ENCODE assay signal across 9 mouse cellular contexts in genomic region chr15:81392997-81393396, GRCm38 (mm10). TPM values are rescaled to one million over a fixed set of nuclear protein-coding genes. Genes with fewer than 3 reads are reported as not detected.
DNase-seq lines count a peak whose midpoint lies in the region; ATAC-seq and TF ChIP-seq lines count a peak whose summit lies in the region.
"Had no signal": no experiment of that assay in that cellular context is flagged by ENCODE, and none has a peak within 500 bp of the region (broad histone marks: within the 10 kb centered on the region; RNA-seq: fewer than 3 reads in every experiment).

No protein-coding gene starts in this region.

- H3K4me1 ChIP-seq in cerebellum, adult 2 months (ENCODE audit: control insufficient read depth, insufficient read depth, low read length): peaks cover 2% of the 10 kb centered on the region
- peaks cover 54% of the 10 kb centered on the region for H3K4me1 ChIP-seq in G1E (ENCODE audit: insufficient read depth, low read depth, low read length)
- peaks cover 19% of the 10 kb centered on the region for H3K4me1 ChIP-seq in liver, postnatal 0 days (ENCODE audit: insufficient read depth)

- H3K4me2 ChIP-seq in liver, postnatal 0 days (ENCODE audit: low read depth, low read length): no peak overlapping the region
- H3K4me2 ChIP-seq: embryonic facial prominence, embryonic 15.5 days had no signal

- no peak for ATAC-seq in cerebellum, adult (ENCODE audit: insufficient number of reproducible peaks, low FRiP score, low TSS enrichment)
- ATAC-seq in G1E (ENCODE audit: extremely low read depth, insufficient number of reproducible peaks, low FRiP score, poor library complexity, severe bottlenecking): no peak
- no peak for ATAC-seq in liver, postnatal 0 days

- no peak for TF ChIP-seq CTCF in cerebellum, adult 2 months (IDR thresholded peaks at IDR 0.05; ENCODE audit: borderline replicate concordance, insufficient read depth, low read depth, low read length)
- no peak for TF ChIP-seq CTCF in G1E (IDR thresholded peaks at IDR 0.05; ENCODE audit: low read depth, low read length)
- no peak for TF ChIP-seq CTCF in liver, postnatal 0 days (IDR thresholded peaks at IDR 0.05; ENCODE audit: low read depth)

- H3K27ac ChIP-seq in cerebellum, adult 2 months (ENCODE audit: insufficient read depth, low read length): no peak overlapping the region
- no peak overlapping the region for H3K27ac ChIP-seq in liver, postnatal 0 days (ENCODE audit: low read depth)
- H3K27ac ChIP-seq: embryonic facial prominence, embryonic 15.5 days had no signal

- peaks cover 60% of the 10 kb centered on the region for H3K36me3 ChIP-seq in G1E (replicated peaks)
- peaks cover 27% of the 10 kb centered on the region for H3K36me3 ChIP-seq in liver, postnatal 0 days (replicated peaks; ENCODE audit: insufficient read depth, low read length)

- H3K27me3 ChIP-seq in cerebellum, adult 2 months (ENCODE audit: control insufficient read depth, insufficient read depth, low read length): no peaks in the 10 kb centered on the region
- H3K27me3 ChIP-seq in G1E (ENCODE audit: insufficient read depth, low read length): no peaks in the 10 kb centered on the region
- H3K27me3 ChIP-seq in liver, postnatal 0 days (ENCODE audit: insufficient read depth, low read length): no peaks in the 10 kb centered on the region
- H3K27me3 ChIP-seq: embryonic facial prominence, embryonic 15.5 days had no signal

- no peak for TF ChIP-seq POLR2A in cerebellum, adult 2 months (IDR thresholded peaks at IDR 0.05; ENCODE audit: borderline replicate concordance, insufficient read depth, low read length)

- TF ChIP-seq EP300 in liver, postnatal 0 days (IDR thresholded peaks at IDR 0.05; ENCODE audit: low read depth): no peak

- no peak overlapping the region for H3K9ac ChIP-seq in liver, postnatal 0 days (replicated peaks)
- H3K9ac ChIP-seq: embryonic facial prominence, embryonic 15.5 days had no signal

- H3K9me3 ChIP-seq in G1E (replicated peaks): no peaks in the 10 kb centered on the region
- H3K9me3 ChIP-seq in liver, postnatal 0 days (ENCODE audit: low read length): no peaks in the 10 kb centered on the region
- H3K9me3 ChIP-seq: embryonic facial prominence, embryonic 15.5 days had no signal

- peak; percentile 39 to 64 for DNase-seq in cerebellum, adult 2 months
- peak; percentile 2 for DNase-seq in G1E (ENCODE audit: low spot score)
- peak; percentile 23 to 25 for DNase-seq in layer of hippocampus, adult 8-10 months (ENCODE audit: low spot score in 2 of 2)
- DNase-seq in right cerebral cortex, adult 2 months (ENCODE audit: low spot score in 2 of 2): peak; percentile 39 to 57
- DNase-seq in MN1 (ENCODE audit: low spot score): no peak
- no peak for DNase-seq in liver, postnatal 0 days
- no peak for DNase-seq in ovary, postnatal 10 days (ENCODE audit: low spot score)

- H3K4me3 ChIP-seq in cerebellum, adult 2 months (replicated peaks; ENCODE audit: insufficient read depth, low read depth, low read length): no peak overlapping the region
- H3K4me3 ChIP-seq in G1E (ENCODE audit: low read depth, low read length): no peak overlapping the region; the same call in 1 of the 2 replicates
- H3K4me3 ChIP-seq in liver, postnatal 0 days (ENCODE audit: low read depth, low read length): no peak overlapping the region
- H3K4me3 ChIP-seq: embryonic facial prominence, embryonic 15.5 days had no signal

RNA-seq across cellular contexts. Expression of gene St13, which starts 6.9 kb away (rescaled TPM):
- 75.6 and 85.3 TPM in 2 replicates for polyA plus RNA-seq in cerebellum, adult 2 months (2012; rRNA removed)
- 222 and 278 TPM in 2 replicates for total RNA-seq in G1E (2014; fragmentation: Nextera tagmentation)
- 264 and 337 TPM in 2 replicates for total RNA-seq in G1E (2017)
- polyA plus RNA-seq in G1E (2012): 311 and 532 TPM in 2 replicates
- total RNA-seq in layer of hippocampus, adult 8-10 months (2022): 100 to 1,000 TPM; 158 to 183 (median 171) TPM
- polyA plus RNA-seq in liver, postnatal 0 days (2015; fragmentation: Nextera tagmentation; extraction: Ambion mirVana): 59.8 and 62.6 TPM in 2 replicates

RNA-seq across cellular contexts. Expression of gene Xpnpep3, which starts 6.9 kb away (rescaled TPM):
- 7.3 and 9.0 TPM in 2 replicates for polyA plus RNA-seq in cerebellum, adult 2 months (2012; rRNA removed)
- total RNA-seq in G1E (2014; fragmentation: Nextera tagmentation): 18.3 and 28.3 TPM in 2 replicates
- total RNA-seq in G1E (2017): 18.8 and 22.9 TPM in 2 replicates
- 0.61 and 0.90 TPM in 2 replicates for polyA plus RNA-seq in G1E (2012)
- 10 to 100 TPM; 15.5 to 19.3 (median 18.1) TPM for total RNA-seq in layer of hippocampus, adult 8-10 months (2022)
- polyA plus RNA-seq in liver, postnatal 0 days (2015; fragmentation: Nextera tagmentation; extraction: Ambion mirVana): 3.9 and 4.3 TPM in 2 replicates

RNA-seq across cellular contexts. Expression of gene Dnajb7, which starts 15.1 kb away (rescaled TPM):
- 0.07 TPM in 1 of 2 replicates, not detected in the other for polyA plus RNA-seq in cerebellum, adult 2 months (2012; rRNA removed)
- total RNA-seq in G1E (2014; fragmentation: Nextera tagmentation) (not detected in 2 replicates), G1E (2017) (0.49 TPM in 1 of 2 replicates, not detected in the other)
- polyA plus RNA-seq in G1E (2012): not detected in 2 replicates
- not detected for total RNA-seq in layer of hippocampus, adult 8-10 months (2022)
- polyA plus RNA-seq in liver, postnatal 0 days (2015; fragmentation: Nextera tagmentation; extraction: Ambion mirVana): 0.18 and 0.40 TPM in 2 replicates

RNA-seq across cellular contexts. Expression of gene Slc25a17, which starts 32.4 kb away (rescaled TPM):
- polyA plus RNA-seq in cerebellum, adult 2 months (2012; rRNA removed): 55.8 and 56.0 TPM in 2 replicates
- total RNA-seq in G1E (2014; fragmentation: Nextera tagmentation) (41.5 and 50.9 TPM in 2 replicates), G1E (2017) (58.2 and 64.8 TPM in 2 replicates)
- polyA plus RNA-seq in G1E (2012): 1.8 and 2.2 TPM in 2 replicates
- total RNA-seq in layer of hippocampus, adult 8-10 months (2022): 10 to 100 TPM; 40.9 to 46.8 (median 42.9) TPM
- polyA plus RNA-seq in liver, postnatal 0 days (2015; fragmentation: Nextera tagmentation; extraction: Ambion mirVana): 37.8 and 38.6 TPM in 2 replicates

Comparison
In these comparisons a context has a peak if more than half of its experiments do, and no peak if none do; other contexts are left out.
1. DNase-seq: peak in cerebellum, adult 2 months (2 of 2), G1E (single experiment), layer of hippocampus, adult 8-10 months (2 of 2) and right cerebral cortex, adult 2 months (2 of 2); none in MN1 (single experiment), liver, postnatal 0 days (single experiment) and ovary, postnatal 10 days (single experiment).